Mouse (Mus musculus): ENCODE data around the gene Trio. TPM values are rescaled to one million over a fixed set of nuclear protein-coding genes. Genes with fewer than 3 reads are reported as not detected.

The Trio gene
- polyA plus RNA-seq, 1 experiment, result 24.7 TPM

GRCm38 (mm10) chr15:27804447-27804846 lies 221.2 kb downstream of the Trio start:
- TF ChIP-seq CTCF (IDR thresholded peaks at IDR 0.05; ENCODE audit: control insufficient read depth, insufficient read depth, low read length), result no peak
- TF ChIP-seq POLR2A (IDR thresholded peaks at IDR 0.05; ENCODE audit: borderline replicate concordance, control insufficient read depth, low read depth, low read length), result no peak
- Histone ChIP-seq H3K27ac (ENCODE audit: control insufficient read depth, insufficient read depth, low read depth, low read length, poor library complexity) (no peak overlapping the region), H3K4me3 (replicated peaks; ENCODE audit: control insufficient read depth, low read depth, low read length) (no peak overlapping the region), H3K4me1 (ENCODE audit: control insufficient read depth, insufficient read depth, low read length) (no peaks in the 10 kb centered on the region)
- WGBS, result 88% methylated on average over 14 of the region's 14 CpGs

DNA sequence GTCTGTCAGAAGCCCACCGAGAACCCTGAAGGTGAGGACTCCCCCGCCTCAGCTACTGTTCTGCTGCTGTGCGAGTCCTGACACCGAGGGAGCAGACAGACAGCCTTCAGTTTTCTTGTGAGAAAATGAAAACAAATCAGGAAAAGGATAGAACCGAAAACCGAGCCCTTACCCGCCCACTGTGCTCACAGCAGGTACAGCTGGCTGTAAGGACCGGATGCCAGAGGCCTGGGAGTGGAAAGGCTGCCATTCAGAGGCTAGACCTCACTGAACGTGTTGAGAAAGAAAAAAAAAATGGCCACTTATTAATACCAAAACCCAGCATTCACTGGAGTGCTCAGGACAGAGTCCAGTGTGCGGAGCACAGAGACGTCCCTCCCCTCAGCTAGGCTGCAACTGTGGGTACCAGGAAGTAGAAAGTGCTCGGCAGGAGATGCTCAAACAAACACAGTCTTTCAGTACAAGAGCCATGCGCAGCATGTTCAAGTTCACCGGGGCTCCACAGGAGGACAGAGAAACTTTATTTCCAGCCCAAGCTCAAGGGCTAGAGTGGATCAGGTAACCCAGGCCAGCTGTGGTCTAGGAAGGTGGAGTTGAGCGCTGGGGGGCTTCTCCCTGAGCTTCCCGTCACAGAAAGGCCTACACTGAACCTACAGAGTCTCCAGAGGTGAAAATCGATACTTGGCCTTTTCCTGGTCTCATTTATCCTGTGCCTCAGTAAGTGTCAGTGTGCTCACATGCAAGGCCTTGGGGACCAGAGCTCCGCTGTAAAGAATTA lies 221.9 kb downstream of the Trio start:
- WGBS, result 89% methylated on average over 18 of the region's 18 CpGs
- Histone ChIP-seq H3K4me3 (replicated peaks; ENCODE audit: control insufficient read depth, low read depth, low read length) (no peak overlapping the region), H3K4me1 (ENCODE audit: control insufficient read depth, insufficient read depth, low read length) (no peaks in the 10 kb centered on the region), H3K27ac (ENCODE audit: control insufficient read depth, insufficient read depth, low read depth, low read length, poor library complexity) (no peak overlapping the region)
- TF ChIP-seq POLR2A (IDR thresholded peaks at IDR 0.05; ENCODE audit: borderline replicate concordance, control insufficient read depth, low read depth, low read length) (no peak), CTCF (IDR thresholded peaks at IDR 0.05; ENCODE audit: control insufficient read depth, insufficient read depth, low read length) (no peak)

DNA sequence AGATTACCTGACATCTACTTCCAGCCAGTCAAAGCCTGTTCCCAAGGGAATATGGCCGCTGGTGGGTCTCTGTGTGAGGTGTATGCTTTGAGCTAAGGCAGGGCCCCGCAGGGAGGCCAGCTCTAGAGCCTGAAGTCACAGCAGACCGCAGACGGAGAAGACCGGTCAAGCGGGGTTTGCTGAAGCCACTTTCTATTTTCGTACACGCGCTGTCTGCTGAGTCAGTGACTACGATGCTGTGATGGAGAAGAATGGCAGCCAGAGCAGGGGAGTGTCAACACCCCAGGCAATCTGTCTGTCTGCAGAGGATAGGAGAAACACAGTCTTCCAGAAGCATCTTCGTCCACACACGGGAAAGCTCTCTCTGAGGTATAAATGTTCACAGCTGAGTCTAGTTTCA lies 223.4 kb downstream of the Trio start:
- Histone ChIP-seq H3K4me1 (ENCODE audit: control insufficient read depth, insufficient read depth, low read length) (no peaks in the 10 kb centered on the region), H3K27ac (ENCODE audit: control insufficient read depth, insufficient read depth, low read depth, low read length, poor library complexity) (no peak overlapping the region)
- 89% methylated on average over 12 of the region's 12 CpGs for WGBS

GRCm38 (mm10) chr15:27801177-27801576 lies 224.5 kb downstream of the Trio start:
- Histone ChIP-seq H3K4me1 (ENCODE audit: control insufficient read depth, insufficient read depth, low read length) (no peaks in the 10 kb centered on the region; the same call in 1 of the 2 replicates), H3K27ac (ENCODE audit: control insufficient read depth, insufficient read depth, low read depth, low read length, poor library complexity) (no peak overlapping the region), H3K4me3 (replicated peaks; ENCODE audit: control insufficient read depth, low read depth, low read length) (no peak overlapping the region)
- 83% methylated on average over 4 of the region's 4 CpGs for WGBS
- TF ChIP-seq POLR2A (IDR thresholded peaks at IDR 0.05; ENCODE audit: borderline replicate concordance, control insufficient read depth, low read depth, low read length) (no peak), CTCF (IDR thresholded peaks at IDR 0.05; ENCODE audit: control insufficient read depth, insufficient read depth, low read length) (no peak)

More for the DNA sequence above, 223.4 kb downstream of the Trio start:
- no peak overlapping the region for H3K4me3 ChIP-seq (replicated peaks; ENCODE audit: control insufficient read depth, low read depth, low read length)
- TF ChIP-seq POLR2A (IDR thresholded peaks at IDR 0.05; ENCODE audit: borderline replicate concordance, control insufficient read depth, low read depth, low read length) (no peak), CTCF (IDR thresholded peaks at IDR 0.05; ENCODE audit: control insufficient read depth, insufficient read depth, low read length) (no peak)

GRCm38 (mm10) chr15:27797480-27798155 lies 228.0 kb downstream of the Trio start:
- TF ChIP-seq POLR2A (IDR thresholded peaks at IDR 0.05; ENCODE audit: borderline replicate concordance, control insufficient read depth, low read depth, low read length) (no peak), CTCF (IDR thresholded peaks at IDR 0.05; ENCODE audit: control insufficient read depth, insufficient read depth, low read length) (no peak)
- Histone ChIP-seq H3K27ac (ENCODE audit: control insufficient read depth, insufficient read depth, low read depth, low read length, poor library complexity) (no peak overlapping the region), H3K4me1 (ENCODE audit: control insufficient read depth, insufficient read depth, low read length) (no peaks in the 10 kb centered on the region; the same call in 1 of the 2 replicates), H3K4me3 (replicated peaks; ENCODE audit: control insufficient read depth, low read depth, low read length) (no peak overlapping the region)
- WGBS, result 89% methylated on average over 20 of the region's 20 CpGs

GRCm38 (mm10) chr15:27796868-27797222 lies 228.8 kb downstream of the Trio start:
- H3K27ac ChIP-seq (ENCODE audit: control insufficient read depth, insufficient read depth, low read depth, low read length, poor library complexity), result no peak overlapping the region
- TF ChIP-seq CTCF (IDR thresholded peaks at IDR 0.05; ENCODE audit: control insufficient read depth, insufficient read depth, low read length) (no peak), POLR2A (IDR thresholded peaks at IDR 0.05; ENCODE audit: borderline replicate concordance, control insufficient read depth, low read depth, low read length) (no peak)
- no peak overlapping the region for H3K4me3 ChIP-seq (replicated peaks; ENCODE audit: control insufficient read depth, low read depth, low read length)
- H3K4me1 ChIP-seq (ENCODE audit: control insufficient read depth, insufficient read depth, low read length), result no peaks in the 10 kb centered on the region; the same call in 1 of the 2 replicates
- 52% methylated on average over 7 of the region's 7 CpGs for WGBS

- 47% methylated on average over 22 of the region's 22 CpGs for WGBS
- no peak for TF ChIP-seq POLR2A (IDR thresholded peaks at IDR 0.05; ENCODE audit: borderline replicate concordance, control insufficient read depth, low read depth, low read length)
- TF ChIP-seq CTCF (IDR thresholded peaks at IDR 0.05; ENCODE audit: control insufficient read depth, insufficient read depth, low read length), result no peak
- no peak overlapping the region for H3K4me3 ChIP-seq (replicated peaks; ENCODE audit: control insufficient read depth, low read depth, low read length)
- H3K27ac ChIP-seq (ENCODE audit: control insufficient read depth, insufficient read depth, low read depth, low read length, poor library complexity), result no peak overlapping the region
- no peaks in the 10 kb centered on the region; the same call in 1 of the 2 replicates for H3K4me1 ChIP-seq (ENCODE audit: control insufficient read depth, insufficient read depth, low read length)
Measured at GRCm38 (mm10) chr15:27795942-27796867, 229.4 kb downstream of the Trio start.
